Mouse (Mus musculus) spleen, postnatal 14 days (tissue): ENCODE data around the gene Xlr5a.
"Not testable (repeated sequence)": the region's sequence is repeated elsewhere in the genome, so short reads cannot be mapped to it uniquely, and the experiment has no call there.

Experiments
- DNase-seq, 2 experiments: peaks; one replicate each; pipeline ENCODE4 v3.0.0; 2021 to 2022; ENCODE audit warnings: low spot score in 2 of 2

The Xlr5a gene

GRCm38 (mm10) chrX:73292876-73293275 is at the start of gene Xlr5a, which contains the start of gene Xlr5c:
Xlr5a (minus strand) TSS chrX:73292976.
Xlr5c (minus strand) TSS chrX:73292976.
- not testable (repeated sequence) for DNase-seq

- DNase-seq = peak; percentile 40 to 51
These were observed 49.7 kb upstream of the Xlr5a start, which contains the start of gene Zfp275 for GRCm38 (mm10) chrX:73342483-73342895. Zfp275 (plus strand) TSS chrX:73342621.

DNA sequence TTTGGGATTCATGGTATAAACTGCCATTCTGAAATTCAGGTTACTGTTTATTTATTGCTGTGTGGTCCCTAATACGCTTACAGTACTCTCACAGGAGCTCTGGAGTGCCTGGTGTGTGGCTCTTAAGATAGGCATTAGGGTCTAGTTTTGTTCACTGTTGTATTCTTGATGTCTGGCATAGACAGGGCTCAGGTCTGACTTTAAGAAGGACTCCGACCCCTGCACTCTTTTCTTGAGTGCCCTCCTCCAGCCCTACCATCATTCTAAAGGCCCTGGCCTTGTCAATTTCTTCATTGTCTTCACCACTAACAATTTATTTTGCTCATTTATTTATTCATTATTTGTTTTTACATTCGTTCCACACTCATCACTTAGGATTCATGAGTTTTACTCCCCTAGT is 49.3 kb upstream of the Xlr5a start:
- DNase-seq = no peak

- no peak for DNase-seq
These were observed 48.7 kb upstream of the Xlr5a start for GRCm38 (mm10) chrX:73341473-73341872.

DNA sequence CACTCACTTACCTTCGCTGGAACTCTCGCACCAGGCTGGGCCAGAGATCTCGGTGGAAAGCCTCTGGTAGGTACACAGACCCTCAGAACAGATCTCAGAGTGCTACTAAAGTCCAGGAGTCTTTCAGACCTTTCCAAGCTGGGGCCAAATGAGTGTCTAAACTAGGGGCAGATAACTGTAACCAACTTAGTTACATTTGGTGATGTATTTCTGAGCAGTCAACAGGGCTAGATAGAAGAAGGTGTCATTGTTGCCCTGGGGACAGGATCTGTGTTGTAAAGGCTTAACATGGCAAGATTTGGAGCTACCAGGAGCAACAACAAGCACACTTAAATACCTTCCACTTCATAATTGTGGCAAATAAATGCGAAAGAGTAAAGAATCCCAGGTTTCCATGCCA is 44.0 kb upstream of the Xlr5a start, which contains the start of gene Gm45015:
Gene Gm45015 (minus strand): TSS at position 101 of the 400 bp plus-strand sequence.
- DNase-seq = no peak

DNA sequence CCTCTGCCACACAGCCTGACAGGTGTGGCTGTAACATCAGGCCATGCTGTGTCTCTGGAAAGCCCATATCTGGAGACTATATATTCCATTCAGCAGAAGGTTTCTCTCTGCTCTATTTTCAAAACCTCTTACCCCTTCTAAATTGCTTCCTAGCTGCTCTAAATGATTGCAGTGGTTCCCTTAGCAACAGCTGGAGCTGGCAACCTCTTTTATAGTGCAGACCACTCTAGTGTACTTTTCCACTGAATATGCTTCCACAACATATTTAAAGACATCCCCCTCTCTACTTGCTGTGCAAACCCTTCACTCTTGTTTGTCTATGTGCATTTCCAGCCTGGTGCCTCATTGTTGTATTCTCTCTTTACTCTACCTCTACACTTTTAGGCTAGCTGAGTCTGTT is 40.8 kb upstream of the Xlr5a start:
- DNase-seq = no peak

GRCm38 (mm10) chrX:73327215-73327614 is 34.4 kb upstream of the Xlr5a start:
- DNase-seq = no peak

DNA sequence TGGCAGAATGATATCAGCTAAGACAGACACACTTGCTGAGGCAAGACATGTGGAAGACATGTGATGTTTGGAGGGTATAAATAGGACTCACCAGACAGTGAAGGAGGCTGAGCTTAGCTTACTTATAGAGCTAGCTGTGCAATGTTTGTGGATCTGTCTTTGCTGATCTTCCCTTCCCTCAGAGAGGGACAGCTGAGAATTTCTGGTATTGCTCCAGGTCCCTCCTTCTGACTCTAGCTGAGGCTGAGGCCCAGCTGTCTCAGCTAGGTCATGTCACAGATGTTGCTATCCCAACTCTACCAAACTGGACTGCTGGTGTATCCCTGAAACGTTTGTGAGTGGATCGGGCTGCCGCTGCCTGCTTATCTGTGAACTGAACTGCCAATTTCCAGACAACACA is 28.3 kb upstream of the Xlr5a start:
- DNase-seq = no peak

DNA sequence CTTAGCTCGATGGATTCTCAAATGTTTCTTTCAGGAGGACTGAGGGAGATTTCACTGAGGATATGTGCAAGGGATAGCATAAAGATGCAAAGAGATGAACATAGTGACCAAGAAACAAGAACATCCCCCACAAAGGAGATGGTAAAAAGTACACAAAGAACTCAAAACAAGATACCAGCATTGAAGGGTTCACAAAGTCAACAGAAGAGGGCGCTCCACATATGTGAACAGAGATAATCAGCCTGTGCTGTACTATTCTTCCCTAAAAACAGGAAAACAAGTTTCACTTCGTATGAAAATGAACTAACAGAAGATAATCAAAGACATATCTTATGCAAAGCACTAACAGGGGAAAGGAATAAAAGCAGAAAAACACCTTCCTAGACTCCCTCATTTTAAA is 19.7 kb upstream of the Xlr5a start:
- no peak for DNase-seq

DNA sequence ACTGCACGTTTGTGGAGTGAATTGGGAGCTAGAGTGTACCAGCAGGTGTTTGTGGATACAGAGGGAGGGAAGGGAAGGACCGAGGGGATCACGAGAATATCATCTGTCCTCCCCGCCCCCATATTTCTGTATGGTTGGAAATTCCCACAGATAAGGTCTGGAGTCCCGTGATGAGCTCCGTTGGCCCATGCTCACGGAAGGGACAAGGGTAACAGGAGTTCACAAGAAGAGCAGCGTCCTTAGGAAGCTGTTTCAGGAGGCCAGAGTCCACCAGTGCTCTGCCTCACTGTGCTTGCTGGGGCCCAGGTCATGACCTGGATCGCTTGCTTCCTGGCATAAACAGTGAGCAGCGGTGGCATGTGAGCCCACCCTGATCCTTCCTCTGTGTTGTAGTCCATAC is 3.0 kb upstream of the Xlr5a start:
- DNase-seq = not testable (repeated sequence)

- not testable (repeated sequence) for DNase-seq
These were observed 27.5 kb downstream of the Xlr5a start, which contains the start of gene Xlr3c for GRCm38 (mm10) chrX:73265270-73265669. Xlr3c (minus strand) TSS chrX:73265390.

GRCm38 (mm10) chrX:73262428-73262827 is 30.3 kb downstream of the Xlr5a start:
- DNase-seq = not testable (repeated sequence)

- not testable (repeated sequence) for DNase-seq
These were observed 49.9 kb downstream of the Xlr5a start, which contains the start of gene Xlr4c for GRCm38 (mm10) chrX:73242821-73243325. Xlr4c (minus strand) TSS chrX:73243130.

- DNase-seq = no peak
These were observed 63.5 kb downstream of the Xlr5a start for GRCm38 (mm10) chrX:73229288-73229687.

DNA sequence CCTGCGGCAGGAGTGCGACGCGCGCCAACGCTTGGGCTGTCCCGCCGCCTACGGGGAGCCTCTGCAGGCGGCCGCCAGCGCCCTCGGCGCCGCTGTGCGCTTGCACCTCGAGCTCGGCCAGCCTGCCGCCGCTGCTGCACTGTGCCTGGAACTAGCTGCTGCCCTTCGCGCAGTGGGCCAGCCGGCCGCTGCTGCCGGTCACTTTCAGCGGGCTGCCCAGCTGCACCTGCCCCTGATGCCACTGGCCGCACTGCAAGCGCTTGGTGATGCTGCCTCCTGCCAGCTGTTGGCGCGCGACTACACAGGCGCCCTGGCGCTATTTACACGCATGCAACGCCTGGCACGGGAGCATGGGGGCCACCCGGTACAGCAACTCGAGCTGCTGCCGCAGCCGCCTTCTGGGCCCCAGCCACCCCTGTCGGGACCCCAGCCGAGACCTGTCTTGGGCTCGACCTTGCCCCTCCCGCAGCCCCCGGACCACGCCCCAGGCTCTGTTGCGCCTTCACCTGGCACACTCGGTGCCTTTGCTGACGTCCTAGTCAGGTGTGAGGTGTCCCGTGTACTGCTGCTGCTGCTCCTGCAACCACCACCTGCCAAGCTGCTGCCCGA is 64.1 kb downstream of the Xlr5a start:
- peak; percentile 11 to 36 for DNase-seq

DNA sequence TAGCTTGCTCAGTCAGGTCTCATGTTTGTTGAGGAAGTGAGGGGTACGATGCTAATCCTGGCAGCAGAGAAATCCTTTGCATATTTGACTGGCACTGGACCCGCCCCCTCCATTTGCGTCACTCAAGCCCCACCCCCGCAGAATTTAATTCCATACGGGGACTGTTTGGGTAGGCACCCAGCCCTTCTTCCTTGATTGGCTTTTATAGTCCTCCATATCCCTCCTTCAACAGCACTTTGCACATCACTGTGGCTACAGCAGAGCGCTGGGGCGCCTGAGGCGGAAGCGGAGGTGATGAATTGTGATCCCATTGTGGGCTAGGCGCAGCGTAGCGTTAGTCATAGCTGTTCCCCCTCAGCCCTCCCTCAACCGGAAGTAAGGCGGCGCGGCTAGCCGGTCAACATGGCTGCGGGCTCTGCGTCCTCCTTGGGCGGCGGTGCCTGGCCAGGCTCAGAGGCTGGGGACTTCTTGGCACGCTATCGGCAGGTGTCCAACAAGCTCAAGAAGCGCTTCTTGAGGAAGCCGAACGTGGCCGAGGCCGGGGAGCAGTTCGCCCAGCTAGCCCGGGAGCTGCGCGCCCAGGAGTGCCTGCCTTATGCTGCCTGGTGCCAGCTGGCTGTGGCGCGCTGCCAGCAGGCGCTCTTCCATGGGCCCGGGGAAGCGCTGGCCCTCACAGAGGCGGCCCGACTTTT is 64.7 kb downstream of the Xlr5a start, which contains the start of gene F8a:
Gene F8a (plus strand): TSS at position 378 of the 692 bp plus-strand sequence.
- DNase-seq = peak; percentile 40 to 56

- no peak for DNase-seq
These were observed 67.4 kb downstream of the Xlr5a start for GRCm38 (mm10) chrX:73225365-73225764.

- not testable (repeated sequence) for DNase-seq
These were observed 78.8 kb downstream of the Xlr5a start, which contains the start of gene Xlr4b for GRCm38 (mm10) chrX:73213819-73214564. Xlr4b (plus strand) TSS chrX:73214333.

DNA sequence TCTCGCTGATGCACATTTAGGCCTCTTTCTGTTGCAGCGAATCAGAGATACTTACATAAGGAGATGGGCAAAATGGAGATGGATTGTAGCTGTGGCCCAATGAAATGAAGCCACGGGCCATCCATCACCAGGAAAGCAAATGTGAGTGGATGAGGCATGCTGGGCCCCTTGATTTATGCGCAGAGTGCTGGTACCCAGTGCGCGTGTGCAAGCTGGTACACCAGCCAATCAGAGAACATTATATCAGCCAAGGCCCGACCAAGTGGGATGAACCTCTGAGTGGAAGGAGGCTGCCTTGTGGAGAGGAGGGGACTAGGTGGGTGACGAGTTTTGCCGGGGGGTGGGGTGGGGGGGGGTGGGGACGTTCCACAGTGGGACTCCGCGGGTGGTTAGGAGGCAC is 100.8 kb downstream of the Xlr5a start, which contains the start of gene Xlr3b:
Gene Xlr3b (plus strand): TSS at position 274 of the 400 bp plus-strand sequence.
- not testable (repeated sequence) for DNase-seq

GRCm38 (mm10) chrX:73176889-73177288 is 115.9 kb downstream of the Xlr5a start, which contains the start of gene Spin2d:
Spin2d (minus strand) TSS chrX:73176989.
- not testable (repeated sequence) for DNase-seq

- DNase-seq = not testable (repeated sequence)
These were observed 143.4 kb downstream of the Xlr5a start, which contains the start of gene DXBay18 for GRCm38 (mm10) chrX:73149350-73149749. DXBay18 (minus strand) TSS chrX:73149450.
